Mouse (Mus musculus) liver, embryonic 11.5 days (tissue): ENCODE data around the gene Qrfp. TPM values are rescaled to one million over a fixed set of nuclear protein-coding genes. Genes with fewer than 3 reads are reported as not detected.

Source experiments
- ATAC-seq: fragments of 200-750 bp; cut with Nextera tagmentation; replicated peaks from 2 replicates; pipeline ENCODE4 v1.8.0; 2017; ENCODE audit warnings: moderate number of reproducible peaks, mild to moderate bottlenecking, moderate TSS enrichment, moderate library complexity; ENCODE audit not compliant: low FRiP score
- DNase-seq: peaks from one replicate; pipeline ENCODE4 v3.0.0-alpha.2; 2017; ENCODE audit warnings: low spot score
- H3K27ac ChIP-seq: fragments of 300-500 bp; sonication (generic); 2 replicates; pipeline ENCODE4 v1.5.1; 2014; ENCODE audit warnings: mild to moderate bottlenecking, low read depth, low read length, control low read depth
- H3K27me3 ChIP-seq: fragments of 300-500 bp; sonication (generic); replicated peaks from 2 replicates; pipeline ENCODE4 v1.6.1; 2014; ENCODE audit warnings: low read length, mixed read lengths; ENCODE audit not compliant: control insufficient read depth, insufficient read depth
- H3K36me3 ChIP-seq: fragments of 300-500 bp; sonication (generic); 2 replicates; pipeline ENCODE4 v1.6.1; 2014; ENCODE audit warnings: mild to moderate bottlenecking, low read length, moderate library complexity, mixed read lengths; ENCODE audit not compliant: control insufficient read depth, insufficient read depth
- H3K4me1 ChIP-seq: fragments of 300-500 bp; sonication (generic); replicated peaks from 2 replicates; pipeline ENCODE4 v1.6.1; 2014; ENCODE audit warnings: low read length, mixed read lengths; ENCODE audit not compliant: control insufficient read depth, insufficient read depth
- H3K4me2 ChIP-seq: fragments of 300-500 bp; sonication (generic); 2 replicates; pipeline ENCODE4 v1.6.1; 2014; ENCODE audit warnings: mild to moderate bottlenecking, control low read depth, moderate library complexity
- H3K4me3 ChIP-seq: fragments of 300-500 bp; sonication (generic); 2 replicates; pipeline ENCODE4 v1.5.1; 2014; ENCODE audit warnings: low read depth, low read length, control low read depth
- H3K9ac ChIP-seq: fragments of 300-500 bp; sonication (generic); 2 replicates; pipeline ENCODE4 v1.6.1; 2014; ENCODE audit warnings: low read depth, low read length, control low read depth
- H3K9me3 ChIP-seq: fragments of 300-500 bp; sonication (generic); 2 replicates; pipeline ENCODE4 v1.6.1; 2016; ENCODE audit warnings: low read length, inconsistent platforms, mixed read lengths; ENCODE audit not compliant: control insufficient read depth
- whole genome bisulfite sequencing: fragments of 180-500 bp; shearing (Covaris S2); extraction: QIAGEN DNeasy Blood & Tissue Kit; methylation state at CpG from one replicate; pipeline ENCODE4 v1.1.7; 2014; 5-methylcytosine and 5-hydroxymethylcytosine counted together
- polyA plus RNA-seq: library from polyadenylated mRNA; unstranded; fragments of >200 nt; fragmentation: Nextera tagmentation; extraction: Ambion mirVana; gene quantifications from 2 replicates; pipeline ENCODE4 v1.2.1, GENCODE M21; 2014

The Qrfp gene
- polyA plus RNA-seq, 1 experiment from 2014 or later, result not detected

DNA sequence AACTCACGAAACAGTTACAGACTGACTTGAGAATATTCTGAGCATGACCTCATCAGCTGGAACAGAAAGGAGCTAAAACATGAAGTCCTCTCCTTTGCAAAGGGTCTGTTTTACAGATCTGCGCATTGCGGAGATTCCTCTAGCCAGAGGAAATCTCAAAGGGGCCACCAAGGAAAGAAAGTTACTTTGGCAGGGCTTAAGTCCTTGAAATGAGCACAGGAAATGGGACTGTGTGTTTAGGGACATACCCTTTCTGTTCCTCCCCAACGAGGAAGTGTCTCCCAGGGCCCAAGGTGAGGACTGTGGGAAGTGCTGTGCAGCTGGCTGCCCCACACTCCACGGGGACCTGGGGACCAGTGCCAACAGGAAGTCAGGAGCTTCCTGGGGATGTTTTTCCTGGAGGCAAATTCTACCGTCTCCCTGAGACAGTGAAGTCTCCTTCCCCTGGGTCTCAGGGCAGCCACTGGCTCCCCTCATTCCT lies 40.7 kb downstream of the Qrfp start:
- no peak for DNase-seq
- ATAC-seq, result 0 out of 2 replicates have a peak, but pooled peaks have one; percentile 36
- no peak overlapping the region for H3K9ac ChIP-seq
- no peaks in the 10 kb centered on the region for H3K9me3 ChIP-seq
- H3K4me2 ChIP-seq, result peak overlapping the region; percentile 37
- 29% methylated on average over 6 of the region's 6 CpGs for WGBS
- no peak overlapping the region for H3K4me3 ChIP-seq
- H3K36me3 ChIP-seq, result no peaks in the 10 kb centered on the region
- H3K27ac ChIP-seq, result peak overlapping the region; percentile 60
- peaks cover 40% of the 10 kb centered on the region for H3K4me1 ChIP-seq
- no peaks in the 10 kb centered on the region for H3K27me3 ChIP-seq

DNA sequence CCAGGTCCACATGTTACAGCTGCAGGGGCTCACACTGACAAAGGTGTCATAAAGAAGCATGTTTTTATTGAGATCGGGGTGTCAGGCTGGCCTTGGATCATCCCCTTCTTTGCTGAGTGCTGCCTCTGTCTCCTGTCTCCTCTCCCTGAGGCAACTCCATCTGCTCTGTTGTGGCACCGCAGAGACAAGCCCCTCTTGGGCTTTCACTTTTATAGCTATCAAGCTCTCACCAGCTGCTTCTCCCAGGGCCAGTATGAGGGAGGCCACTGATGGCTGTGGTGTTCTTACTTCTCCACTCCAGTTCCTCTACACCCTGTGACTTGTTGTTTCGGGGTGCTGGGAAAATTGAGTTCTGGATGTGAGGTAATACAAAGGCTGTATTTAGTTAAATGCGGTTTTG lies 41.3 kb downstream of the Qrfp start:
- no peaks in the 10 kb centered on the region for H3K9me3 ChIP-seq
- no peak for DNase-seq
- H3K36me3 ChIP-seq, result no peaks in the 10 kb centered on the region
- H3K4me3 ChIP-seq, result no peak overlapping the region
- H3K27ac ChIP-seq, result peak overlapping the region; percentile 60
- no peak overlapping the region for H3K9ac ChIP-seq
- WGBS, result 41% methylated on average over 4 of the region's 4 CpGs
- no peaks in the 10 kb centered on the region for H3K27me3 ChIP-seq
- H3K4me1 ChIP-seq, result peaks cover 40% of the 10 kb centered on the region
- ATAC-seq, result no peak
- H3K4me2 ChIP-seq, result peak overlapping the region; percentile 37

DNA sequence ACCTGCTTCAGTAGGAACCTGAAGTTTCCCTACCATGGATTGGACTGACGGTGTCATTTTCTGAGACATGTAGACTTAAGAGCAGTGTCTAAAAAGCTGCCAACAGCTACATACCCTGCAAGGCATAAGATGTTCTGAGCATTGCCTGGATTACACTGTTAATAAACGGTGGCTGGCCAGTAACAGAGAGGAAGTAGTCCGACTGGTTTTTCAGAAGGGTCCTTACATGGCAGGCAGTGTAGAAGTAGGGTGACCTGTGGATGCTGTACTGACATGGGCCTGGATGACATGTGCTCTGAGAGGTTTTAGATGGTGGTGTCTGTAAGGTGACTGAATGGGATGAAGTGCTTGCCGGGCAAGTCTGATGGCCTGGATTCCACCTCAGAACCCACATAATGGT lies 42.6 kb downstream of the Qrfp start:
- ATAC-seq, result no peak
- Histone ChIP-seq H3K27ac (no peak overlapping the region), H3K27me3 (no peaks in the 10 kb centered on the region), H3K4me3 (no peak overlapping the region), H3K9me3 (no peaks in the 10 kb centered on the region), H3K36me3 (no peaks in the 10 kb centered on the region), H3K4me2 (no peak overlapping the region), H3K9ac (no peak overlapping the region), H3K4me1 (peaks cover 49% of the 10 kb centered on the region)
- WGBS, result 83% methylated on average over 4 of the region's 4 CpGs
- no peak for DNase-seq

DNA sequence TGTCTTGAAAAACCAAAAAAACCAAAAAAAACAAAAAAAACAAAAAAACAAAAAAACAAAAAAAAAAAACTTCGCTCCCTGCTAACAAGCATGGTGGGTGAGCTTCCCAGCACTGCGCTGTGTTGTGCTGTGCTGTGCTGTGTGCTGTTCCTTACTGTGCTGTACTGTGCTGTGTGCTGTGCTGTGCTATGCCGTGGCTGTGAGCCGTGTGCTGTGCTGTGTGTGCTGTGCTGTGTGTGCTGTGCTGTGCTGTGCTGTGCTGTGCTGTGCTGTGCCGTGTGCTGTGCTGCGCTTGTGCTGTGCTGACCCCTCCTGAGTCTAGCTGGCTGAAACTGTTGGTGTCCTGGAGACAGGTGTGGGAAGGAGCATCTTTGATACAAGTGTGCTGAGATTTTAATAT lies 43.3 kb downstream of the Qrfp start:
- no peak overlapping the region for H3K9ac ChIP-seq
- H3K36me3 ChIP-seq, result no peaks in the 10 kb centered on the region
- no peaks in the 10 kb centered on the region for H3K27me3 ChIP-seq
- DNase-seq (no peak), ATAC-seq (no peak)
- no peaks in the 10 kb centered on the region for H3K9me3 ChIP-seq
- no peak overlapping the region for H3K27ac ChIP-seq
- no peak overlapping the region for H3K4me2 ChIP-seq
- peaks cover 56% of the 10 kb centered on the region for H3K4me1 ChIP-seq
- WGBS, result 93% methylated on average over 6 of the region's 6 CpGs
- H3K4me3 ChIP-seq, result no peak overlapping the region

DNA sequence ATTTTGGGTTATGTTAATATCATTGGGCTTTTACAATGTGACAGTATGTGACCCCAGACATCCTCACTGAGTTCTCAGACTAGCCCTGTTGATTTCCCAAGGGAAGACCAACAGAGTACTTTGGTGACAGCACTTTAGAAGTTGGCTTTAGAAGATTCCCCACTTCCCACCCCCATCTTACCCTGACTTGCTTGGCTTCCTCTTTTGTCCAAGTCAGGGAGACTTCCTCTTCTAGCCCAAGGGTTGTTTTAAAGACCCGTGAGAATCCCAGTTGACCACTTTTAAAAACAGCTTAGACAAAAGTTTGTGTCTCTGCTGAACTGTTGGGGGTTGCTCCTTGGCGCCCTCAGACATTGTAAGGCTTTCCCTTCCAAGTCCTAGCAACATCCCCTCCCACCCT lies 47.1 kb downstream of the Qrfp start:
- no peaks in the 10 kb centered on the region for H3K36me3 ChIP-seq
- H3K9me3 ChIP-seq, result no peaks in the 10 kb centered on the region
- ATAC-seq (no peak), DNase-seq (no peak)
- 24% methylated on average over 2 of the region's 2 CpGs for WGBS
- no peaks in the 10 kb centered on the region for H3K27me3 ChIP-seq
- H3K9ac ChIP-seq, result no peak overlapping the region
- peak overlapping the region; percentile 33 for H3K4me2 ChIP-seq
- no peak overlapping the region for H3K4me3 ChIP-seq
- no peak overlapping the region for H3K27ac ChIP-seq
- peaks cover 46% of the 10 kb centered on the region for H3K4me1 ChIP-seq

DNA sequence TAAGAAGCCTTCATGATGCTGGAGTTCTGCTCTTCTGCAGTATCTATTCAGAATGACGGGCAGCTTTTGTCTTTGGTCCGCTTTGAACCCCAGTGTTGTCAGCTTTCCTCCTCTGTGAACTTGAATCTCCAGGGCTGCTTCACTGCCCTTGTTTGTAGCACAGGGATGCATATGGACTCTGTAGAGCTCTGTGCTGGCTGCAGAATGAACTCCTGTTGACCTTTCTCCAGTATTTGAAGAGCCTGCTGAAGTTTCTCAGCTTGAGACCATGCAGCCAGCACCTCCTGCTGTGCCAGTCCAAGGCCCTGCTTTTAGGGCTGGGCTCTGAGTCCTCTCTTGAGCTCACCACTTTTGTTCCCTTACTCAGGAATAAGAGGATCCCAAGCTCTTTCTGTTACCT lies 47.5 kb downstream of the Qrfp start:
- H3K9me3 ChIP-seq, result no peaks in the 10 kb centered on the region
- no peaks in the 10 kb centered on the region for H3K36me3 ChIP-seq
- no peak overlapping the region for H3K27ac ChIP-seq
- no peak overlapping the region for H3K4me3 ChIP-seq
- WGBS, result 43% methylated on average over 2 of the region's 2 CpGs
- H3K9ac ChIP-seq, result no peak overlapping the region
- peaks cover 43% of the 10 kb centered on the region for H3K4me1 ChIP-seq
- DNase-seq (no peak), ATAC-seq (no peak)
- H3K4me2 ChIP-seq, result peak overlapping the region; percentile 33
- no peaks in the 10 kb centered on the region for H3K27me3 ChIP-seq

DNA sequence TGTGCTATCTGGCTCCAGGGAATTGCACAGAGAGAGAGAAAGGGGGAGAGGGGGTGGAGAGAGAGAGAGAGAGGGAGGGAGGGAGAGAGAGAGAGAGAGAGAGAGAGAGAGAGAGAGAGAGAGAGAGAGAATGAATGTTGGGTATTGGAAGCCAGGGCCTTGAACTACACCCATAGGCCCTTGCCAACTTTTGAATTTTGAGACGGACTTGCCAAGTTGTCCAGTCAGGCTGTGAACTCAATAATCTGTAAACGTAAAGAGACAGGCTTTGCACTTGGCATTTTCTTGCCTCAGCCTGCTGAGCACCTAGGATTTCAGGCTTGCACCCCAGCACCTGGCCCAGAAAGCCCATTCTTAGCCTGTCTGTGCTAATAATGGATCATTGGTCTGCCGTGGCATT lies 48.2 kb downstream of the Qrfp start:
- ATAC-seq, result no peak
- no peak overlapping the region for H3K27ac ChIP-seq
- no peak overlapping the region for H3K9ac ChIP-seq
- H3K27me3 ChIP-seq, result no peaks in the 10 kb centered on the region
- peak overlapping the region; percentile 67 for H3K4me3 ChIP-seq
- no peaks in the 10 kb centered on the region for H3K36me3 ChIP-seq
- 69% methylated on average over 3 of the region's 3 CpGs for WGBS
- no peaks in the 10 kb centered on the region for H3K9me3 ChIP-seq
- DNase-seq, result no peak
- H3K4me2 ChIP-seq, result peak overlapping the region; percentile 76
- peaks cover 39% of the 10 kb centered on the region for H3K4me1 ChIP-seq

DNA sequence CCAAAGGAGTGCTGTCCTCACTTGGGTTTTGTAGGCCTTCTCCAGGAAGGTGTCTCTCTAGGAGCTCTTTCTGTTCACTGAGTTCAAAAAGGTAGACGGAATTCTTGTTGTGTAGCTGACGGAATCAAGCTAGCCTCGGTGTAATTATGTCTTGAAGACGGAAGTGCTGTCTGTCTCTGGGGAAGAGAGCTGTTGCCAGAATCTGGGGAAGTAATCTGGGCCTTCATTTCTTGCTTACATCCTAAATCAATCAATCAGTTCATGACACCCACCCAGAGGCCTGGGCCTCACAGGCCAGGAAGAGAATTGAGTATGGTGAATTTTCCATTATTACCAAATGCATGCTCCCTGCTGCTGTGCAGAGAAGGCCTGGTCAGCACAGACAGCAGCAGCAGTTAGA lies 48.8 kb downstream of the Qrfp start:
- Histone ChIP-seq H3K4me2 (peak overlapping the region; percentile 76), H3K4me3 (peak overlapping the region; percentile 67), H3K9me3 (no peaks in the 10 kb centered on the region), H3K27ac (peak overlapping the region; percentile 59; the same call in 1 of the 2 replicates), H3K27me3 (no peaks in the 10 kb centered on the region), H3K4me1 (peaks cover 39% of the 10 kb centered on the region), H3K36me3 (no peaks in the 10 kb centered on the region), H3K9ac (peak overlapping the region; percentile 82; the same call in 1 of the 2 replicates)
- WGBS, result 19% methylated on average over 4 of the region's 4 CpGs
- ATAC-seq (no peak), DNase-seq (no peak)

DNA sequence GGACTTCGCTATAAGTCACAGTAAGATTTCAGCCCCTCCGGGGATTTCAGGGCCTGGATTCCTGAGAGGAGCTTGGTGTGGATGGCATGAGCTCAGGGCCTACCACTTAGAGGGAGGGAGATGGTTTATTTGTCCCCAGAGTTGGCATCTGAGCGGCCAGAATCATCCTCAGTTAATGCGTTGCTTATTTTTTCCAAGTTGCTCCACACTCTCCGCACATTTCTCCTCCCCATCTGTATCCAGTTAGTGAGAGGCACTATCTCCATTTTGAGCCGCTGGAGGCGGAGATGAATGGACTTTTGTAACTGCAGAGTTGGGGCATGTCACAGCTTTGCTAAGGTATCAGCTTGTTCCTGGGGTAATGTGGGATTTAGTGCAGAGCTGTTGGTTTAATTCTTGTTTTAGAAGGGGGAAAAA lies 49.3 kb downstream of the Qrfp start:
- DNase-seq (no peak), ATAC-seq (no peak)
- Histone ChIP-seq H3K4me2 (peak overlapping the region; percentile 76), H3K27me3 (no peaks in the 10 kb centered on the region), H3K36me3 (no peaks in the 10 kb centered on the region), H3K27ac (peak overlapping the region; percentile 87; the same call in 1 of the 2 replicates), H3K9ac (peak overlapping the region; percentile 82), H3K4me1 (peaks cover 39% of the 10 kb centered on the region), H3K9me3 (no peaks in the 10 kb centered on the region), H3K4me3 (peak overlapping the region; percentile 67)
- WGBS, result 29% methylated on average over 7 of the region's 7 CpGs
